Mouse (Mus musculus) naive thymus-derived CD4-positive, alpha-beta T cell, adult 5 months (primary cell): ENCODE measurements around the gene Angptl4. TPM values are rescaled to one million over a fixed set of nuclear protein-coding genes. Genes with fewer than 3 reads are reported as not detected.

Experiments
- polyA plus RNA-seq: library from polyadenylated mRNA; unstranded; fragments of 100-300 nt; shearing (Covaris generic); gene quantifications from one replicate; pipeline ENCODE4 v1.2.1, GENCODE M21; 2017

Gene Angptl4
- polyA plus RNA-seq = 0.50 TPM

GRCm38 (mm10) chr17:33781124-33781977 lies at the start of gene Angptl4:
Angptl4 (minus strand) TSS chr17:33781830.

DNA sequence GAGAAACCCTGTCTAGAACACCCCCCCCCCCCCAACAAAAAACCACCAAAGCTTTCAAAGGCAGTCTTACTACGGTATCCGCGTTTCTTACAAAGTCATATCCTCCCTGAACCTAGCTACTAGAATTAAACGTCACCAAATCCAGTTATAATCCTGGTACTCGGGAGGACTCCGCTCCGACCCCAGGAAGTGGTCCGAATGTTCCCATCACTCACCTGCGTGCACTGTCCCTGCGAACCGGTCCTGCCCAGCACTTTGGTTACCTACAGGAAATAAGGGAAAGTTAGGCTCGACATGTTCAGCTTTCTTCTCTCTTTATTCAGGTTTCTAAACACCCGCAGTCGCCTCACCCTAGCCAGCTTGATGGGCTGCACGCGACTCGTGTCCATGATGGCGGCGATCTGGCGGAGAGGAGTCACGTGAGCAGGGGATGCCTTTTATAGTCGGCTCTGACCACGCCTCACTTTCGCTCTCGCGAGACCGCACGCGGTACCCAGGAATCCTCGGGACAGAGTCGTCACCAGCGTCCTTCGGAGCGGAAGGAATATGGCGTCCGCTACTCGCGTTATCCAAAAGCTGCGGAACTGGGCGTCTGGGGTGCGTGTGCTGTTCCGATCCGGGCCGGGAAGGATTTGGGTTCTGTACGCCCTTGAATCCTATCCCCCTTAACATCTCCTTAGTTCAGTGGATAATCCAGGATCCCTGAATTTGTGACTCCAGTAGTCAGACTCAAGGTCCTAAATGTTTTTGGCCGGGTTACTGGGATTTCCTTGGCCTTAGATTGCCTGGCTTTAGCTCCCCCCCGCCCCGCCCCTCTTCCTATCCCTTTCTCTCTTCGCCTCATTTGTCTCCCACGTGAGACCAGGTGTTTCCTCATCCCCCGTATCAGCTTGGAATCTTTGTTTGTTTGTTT lies 42.7 kb upstream of the Angptl4 start, which contains the start of the genes Rps28 and Ndufa7:
Rps28 (minus strand) TSS at position 479 of the 913 bp plus-strand sequence.
Ndufa7 (plus strand) TSS at position 489 of the 913 bp plus-strand sequence.

GRCm38 (mm10) chr17:33810334-33811141 lies 28.9 kb upstream of the Angptl4 start, which contains the start of gene Kank3:
Kank3 (plus strand) TSS chr17:33810519.

DNA sequence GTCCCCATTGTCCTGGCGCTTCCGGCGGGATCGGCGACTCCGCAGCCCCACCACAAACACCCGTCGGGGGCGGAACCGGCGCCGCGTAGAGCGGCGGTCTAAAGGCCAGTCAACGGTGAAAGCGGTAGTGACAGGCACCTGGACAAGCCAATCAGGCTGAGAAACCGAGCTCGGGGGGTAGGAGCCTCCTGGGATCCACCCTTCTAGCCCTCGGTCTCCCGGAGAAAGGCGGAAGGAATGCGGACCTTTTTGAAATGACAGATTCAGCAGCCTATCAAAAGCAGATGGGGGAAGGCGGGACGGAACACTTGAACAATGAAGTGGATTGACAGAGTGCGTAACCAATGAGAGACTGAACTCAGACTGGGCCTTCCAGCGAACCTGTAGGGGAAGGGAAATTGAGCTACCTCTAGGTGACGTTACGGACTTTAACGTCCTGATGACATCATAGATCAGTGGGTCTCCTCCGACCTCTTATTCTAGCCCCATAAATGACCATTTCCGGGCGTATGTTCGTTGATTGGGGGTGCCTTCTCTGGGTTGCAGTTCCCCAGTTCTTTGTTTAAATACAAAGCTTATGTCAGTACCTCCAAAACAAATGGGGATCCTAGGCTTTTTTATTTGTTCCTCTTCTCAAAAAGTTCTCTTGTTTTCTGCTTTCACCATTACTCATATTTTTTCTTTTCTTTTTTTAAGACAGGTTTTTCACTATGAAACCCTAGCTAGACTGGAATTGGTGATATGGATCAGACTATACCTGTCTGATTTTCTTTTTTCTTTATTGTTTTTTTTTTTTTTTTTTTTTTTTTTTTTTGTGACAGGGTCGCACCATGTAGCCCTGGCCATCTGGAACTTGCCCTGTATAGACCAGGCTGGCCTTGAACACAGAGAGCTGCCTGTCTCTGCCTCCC lies 21.1 kb downstream of the Angptl4 start, which contains the start of gene Rab11b:
Rab11b (minus strand) TSS at position 276 of the 911 bp plus-strand sequence.

Other genes starting within 250 kb of the Angptl4 start
- gene Myo1f, start 226.1 kb downstream of the Angptl4 start, polyA plus RNA-seq = 0.60 TPM
- gene Zfp414, start 152.7 kb downstream of the Angptl4 start, polyA plus RNA-seq = 37.1 TPM
- gene Pram1, start 143.8 kb downstream of the Angptl4 start, polyA plus RNA-seq = not detected
- 353 TPM for gene Hnrnpm, start 95.0 kb downstream of the Angptl4 start, polyA plus RNA-seq
- 90.7 TPM for gene March2, start 63.2 kb downstream of the Angptl4 start, polyA plus RNA-seq
- 330 TPM for gene Rab11b, start 21.3 kb downstream of the Angptl4 start, polyA plus RNA-seq
- 2.5 TPM for gene Kank3, start 28.7 kb upstream of the Angptl4 start, polyA plus RNA-seq
- gene Rps28, start 42.7 kb upstream of the Angptl4 start, polyA plus RNA-seq = 1,419 TPM
- gene Ndufa7, start 42.7 kb upstream of the Angptl4 start, polyA plus RNA-seq = 194 TPM
- gene Cd320, start 61.3 kb upstream of the Angptl4 start, polyA plus RNA-seq = 13.0 TPM
- gene Gm7029, start 92.0 kb upstream of the Angptl4 start, polyA plus RNA-seq = not detected
- 1.0 TPM for gene Kifc1, start 108.8 kb upstream of the Angptl4 start, polyA plus RNA-seq
- gene Platr17, start 123.3 kb upstream of the Angptl4 start, polyA plus RNA-seq = 3.7 TPM
- 105 TPM for gene Daxx, start 127.6 kb upstream of the Angptl4 start, polyA plus RNA-seq
- gene Tapbp, start 134.1 kb upstream of the Angptl4 start, polyA plus RNA-seq = 322 TPM
- gene Zbtb22, start 134.1 kb upstream of the Angptl4 start, polyA plus RNA-seq = 17.5 TPM
- 145 TPM for gene Rgl2, start 147.7 kb upstream of the Angptl4 start, polyA plus RNA-seq
- 100 TPM for gene Pfdn6, start 158.5 kb upstream of the Angptl4 start, polyA plus RNA-seq
- gene Wdr46, start 158.8 kb upstream of the Angptl4 start, polyA plus RNA-seq = 60.9 TPM
- 27.2 TPM for gene B3galt4, start 169.7 kb upstream of the Angptl4 start, polyA plus RNA-seq
- 53.7 TPM for gene Vps52, start 174.0 kb upstream of the Angptl4 start, polyA plus RNA-seq
- 3,154 TPM for gene Rps18, start 174.2 kb upstream of the Angptl4 start, polyA plus RNA-seq
- 11,864 TPM for gene H2-K1, start 218.5 kb upstream of the Angptl4 start, polyA plus RNA-seq
- gene Ring1, start 242.8 kb upstream of the Angptl4 start, polyA plus RNA-seq = 36.4 TPM
- 306 TPM for gene H2-Ke6, start 246.2 kb upstream of the Angptl4 start, polyA plus RNA-seq
- 136 TPM for gene Slc39a7, start 249.9 kb upstream of the Angptl4 start, polyA plus RNA-seq
- gene Rxrb, start 250.0 kb upstream of the Angptl4 start, polyA plus RNA-seq = 128 TPM